Mouse (Mus musculus): ENCODE measurements around the gene Pkd1. TPM values are rescaled to one million over a fixed set of nuclear protein-coding genes. Genes with fewer than 3 reads are reported as not detected.
A peak's percentile ranks its signal among the peaks of the same experiment; 100 is the strongest.

Pkd1 gene
- polyA plus RNA-seq, 1 experiment from 2014 or later = 2.6 TPM

DNA sequence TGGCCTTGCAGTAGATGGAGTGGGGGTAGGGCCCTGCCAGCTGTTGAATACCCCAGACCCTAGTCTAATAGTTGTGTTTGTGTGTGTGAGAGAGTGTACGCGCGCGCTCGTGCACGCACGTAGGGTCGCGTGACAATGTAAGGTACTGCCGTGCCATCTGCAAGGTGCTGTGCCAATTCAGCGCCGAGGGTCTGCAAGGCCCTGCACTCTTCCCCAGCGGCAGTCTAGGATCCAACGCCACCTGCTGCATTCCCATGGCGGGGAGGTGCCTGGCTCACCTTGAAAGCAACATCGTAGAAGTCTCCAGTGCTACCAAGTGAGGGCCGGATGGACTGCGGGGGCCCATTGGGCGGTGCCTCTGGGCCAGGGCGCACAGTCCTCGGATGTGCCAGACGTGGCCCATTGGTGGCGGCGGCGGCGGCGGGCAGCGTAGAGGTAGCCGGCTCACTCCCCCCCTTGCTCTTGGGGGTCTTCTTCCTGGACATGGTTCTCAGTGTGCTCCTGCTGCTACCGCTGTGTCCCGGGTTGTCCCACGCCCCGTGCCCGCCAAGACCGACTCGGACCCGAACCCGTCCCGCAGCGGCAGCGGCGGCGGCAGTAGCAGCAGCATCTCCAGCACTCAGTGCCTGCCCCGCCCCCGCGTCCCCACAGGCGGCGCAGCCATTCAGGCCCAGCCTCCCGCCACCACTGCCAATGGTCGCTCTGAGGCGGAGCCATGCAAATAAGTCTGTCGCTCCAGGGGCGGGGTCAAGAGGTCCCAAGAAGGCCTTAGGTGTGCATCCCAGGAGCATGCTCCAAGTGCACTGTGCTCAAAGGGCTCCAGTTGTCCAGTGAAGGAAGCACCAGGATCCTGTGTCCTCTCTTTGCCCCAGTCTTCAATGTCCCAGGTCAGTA, 16.3 kb upstream of the Pkd1 start:
- peak; percentile 87 for ATAC-seq (ENCODE audit: insufficient read depth)
- 8% methylated on average over 53 of the region's 53 CpGs for WGBS (ENCODE audit: insufficient replicate concordance)
- Histone ChIP-seq H3K4me3 (replicated peaks) (peak overlapping the region; percentile 59), H3K4me2 (peak overlapping the region; percentile 93), H3K9ac (peak overlapping the region; percentile 50), H3K4me1 (replicated peaks) (peaks cover 52% of the 10 kb centered on the region), H3K27ac (replicated peaks) (no peak overlapping the region), H3K27me3 (peaks cover 5% of the 10 kb centered on the region; the same call in 1 of the 2 replicates), H3K36me3 (replicated peaks) (peaks cover 21% of the 10 kb centered on the region; the same call in 1 of the 2 replicates), H3K9me3 (replicated peaks) (no peaks in the 10 kb centered on the region)

DNA sequence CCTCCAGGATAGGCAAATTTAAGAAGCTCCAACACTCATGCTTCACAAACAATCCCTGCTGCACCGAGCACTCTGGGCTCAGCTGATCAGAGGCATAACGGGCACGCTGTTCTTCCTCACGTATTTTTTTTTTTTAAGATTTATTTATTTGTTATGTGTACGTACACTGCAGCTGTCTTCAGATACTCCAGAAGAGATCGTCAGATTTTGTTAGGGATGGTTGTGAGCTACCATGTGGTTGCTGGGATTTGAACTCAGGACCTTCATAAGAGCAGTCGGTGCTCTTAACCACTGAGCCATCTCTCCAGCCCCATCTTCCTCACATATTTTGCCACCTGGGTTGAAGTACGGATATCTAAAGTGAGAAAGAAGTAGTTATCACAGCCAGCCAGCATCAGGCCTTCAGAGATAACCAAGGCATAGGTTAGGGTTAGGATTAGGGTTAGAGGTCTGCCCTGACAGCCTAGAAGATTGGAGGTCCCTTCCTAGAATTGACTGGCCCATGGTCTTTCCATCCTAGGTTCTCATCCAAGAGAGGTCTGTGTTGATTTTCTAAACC, 15.4 kb upstream of the Pkd1 start, which contains the start of gene Rab26:
Gene Rab26 (minus strand): TSS at position 51 of the 559 bp plus-strand sequence.
- WGBS (ENCODE audit: insufficient replicate concordance) = 47% methylated on average over 8 of the region's 8 CpGs
- Histone ChIP-seq H3K9me3 (replicated peaks) (no peaks in the 10 kb centered on the region), H3K4me1 (replicated peaks) (peaks cover 43% of the 10 kb centered on the region), H3K36me3 (replicated peaks) (peaks cover 18% of the 10 kb centered on the region; the same call in 1 of the 2 replicates), H3K27ac (replicated peaks) (no peak within 1 kb of the TSS), H3K9ac (peak within 1 kb of the TSS; percentile 50), H3K27me3 (peaks cover 5% of the 10 kb centered on the region; the same call in 1 of the 2 replicates), H3K4me3 (replicated peaks) (peak within 1 kb of the TSS; percentile 59), H3K4me2 (peak within 1 kb of the TSS; percentile 93)
- ATAC-seq (ENCODE audit: insufficient read depth) = no peak

DNA sequence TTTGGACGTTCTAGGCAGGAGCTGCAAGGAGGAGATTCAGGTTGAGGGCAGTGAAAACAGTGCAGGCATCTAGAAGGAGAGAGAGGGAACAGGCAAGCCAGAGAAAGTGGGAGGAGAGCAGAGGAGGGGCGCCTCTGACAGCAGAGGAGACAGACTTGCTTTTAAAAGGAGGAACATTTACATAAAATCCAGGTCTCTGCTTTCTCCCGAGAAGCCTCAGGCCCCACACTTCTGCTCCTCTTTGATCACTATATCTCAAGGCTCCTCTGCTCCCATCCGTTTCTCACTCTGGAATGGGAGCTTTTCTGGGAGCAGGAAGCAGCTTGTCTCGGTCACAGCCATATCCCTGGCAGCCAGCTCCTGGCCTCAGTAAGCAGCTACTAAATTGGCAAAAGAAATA, 14.3 kb upstream of the Pkd1 start:
- no peak overlapping the region for H3K4me2 ChIP-seq
- peaks cover 5% of the 10 kb centered on the region; the same call in 1 of the 2 replicates for H3K27me3 ChIP-seq
- no peak for ATAC-seq (ENCODE audit: insufficient read depth)
- peaks cover 7% of the 10 kb centered on the region; the same call in 1 of the 2 replicates for H3K36me3 ChIP-seq (replicated peaks)
- no peaks in the 10 kb centered on the region for H3K9me3 ChIP-seq (replicated peaks)
- H3K9ac ChIP-seq = no peak overlapping the region
- WGBS (ENCODE audit: insufficient replicate concordance) = 55% methylated on average over 5 of the region's 5 CpGs
- H3K27ac ChIP-seq (replicated peaks) = no peak overlapping the region
- H3K4me1 ChIP-seq (replicated peaks) = peaks cover 37% of the 10 kb centered on the region
- H3K4me3 ChIP-seq (replicated peaks) = no peak overlapping the region

DNA sequence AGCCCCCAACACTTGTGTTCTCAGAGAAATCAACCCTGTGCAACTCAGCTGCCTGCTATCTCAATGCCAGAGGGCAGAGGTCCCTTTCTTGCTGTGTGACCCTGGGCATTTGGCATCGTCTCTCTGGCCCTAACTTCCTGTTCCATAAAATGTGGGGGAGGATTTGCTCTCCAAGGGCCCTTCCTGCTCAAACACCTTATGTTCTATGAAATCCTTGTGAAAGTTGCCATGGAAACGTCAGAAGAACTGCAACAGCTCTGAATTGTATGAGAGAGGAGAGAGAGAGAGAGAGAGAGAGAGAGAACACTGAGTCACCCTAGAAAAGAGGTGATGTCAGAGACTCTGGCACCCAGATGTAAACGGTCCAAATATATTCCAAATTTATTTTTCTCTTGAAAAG, 12.1 kb upstream of the Pkd1 start:
- ATAC-seq (ENCODE audit: insufficient read depth) = no peak
- Histone ChIP-seq H3K4me1 (replicated peaks) (peaks cover 20% of the 10 kb centered on the region), H3K36me3 (replicated peaks) (no peaks in the 10 kb centered on the region), H3K4me3 (replicated peaks) (no peak overlapping the region), H3K27ac (replicated peaks) (no peak overlapping the region), H3K4me2 (no peak overlapping the region), H3K9ac (no peak overlapping the region), H3K27me3 (peaks cover 5% of the 10 kb centered on the region; the same call in 1 of the 2 replicates), H3K9me3 (replicated peaks) (no peaks in the 10 kb centered on the region)
- WGBS (ENCODE audit: insufficient replicate concordance) = 37% methylated on average over 3 of the region's 3 CpGs

DNA sequence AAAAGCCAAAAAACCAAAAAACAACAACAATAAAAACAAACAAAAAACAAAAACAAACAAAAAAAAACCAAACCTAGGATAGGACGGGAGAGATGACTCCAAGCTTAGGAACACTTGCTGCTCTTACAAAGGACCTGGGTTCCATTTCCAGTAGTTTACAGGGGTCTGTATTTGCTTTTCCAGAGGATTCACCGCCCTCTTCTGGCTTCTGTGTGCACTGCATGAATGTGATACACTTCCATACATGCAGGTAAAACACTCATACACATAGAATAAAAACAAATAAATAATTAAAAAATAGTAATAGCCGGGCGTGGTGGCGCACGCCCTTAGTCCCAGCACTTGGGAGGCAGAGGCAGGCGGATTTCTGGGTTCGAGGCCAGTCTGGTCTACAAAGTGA, 10.7 kb upstream of the Pkd1 start:
- peaks cover 6% of the 10 kb centered on the region for H3K4me1 ChIP-seq (replicated peaks)
- no peak for ATAC-seq (ENCODE audit: insufficient read depth)
- H3K27ac ChIP-seq (replicated peaks) = no peak overlapping the region
- H3K4me2 ChIP-seq = no peak overlapping the region
- no peaks in the 10 kb centered on the region for H3K36me3 ChIP-seq (replicated peaks)
- no peak overlapping the region for H3K9ac ChIP-seq
- peaks cover 5% of the 10 kb centered on the region; the same call in 1 of the 2 replicates for H3K27me3 ChIP-seq
- no peaks in the 10 kb centered on the region for H3K9me3 ChIP-seq (replicated peaks)
- no peak overlapping the region for H3K4me3 ChIP-seq (replicated peaks)
- 48% methylated on average over 8 of the region's 8 CpGs for WGBS (ENCODE audit: insufficient replicate concordance)

DNA sequence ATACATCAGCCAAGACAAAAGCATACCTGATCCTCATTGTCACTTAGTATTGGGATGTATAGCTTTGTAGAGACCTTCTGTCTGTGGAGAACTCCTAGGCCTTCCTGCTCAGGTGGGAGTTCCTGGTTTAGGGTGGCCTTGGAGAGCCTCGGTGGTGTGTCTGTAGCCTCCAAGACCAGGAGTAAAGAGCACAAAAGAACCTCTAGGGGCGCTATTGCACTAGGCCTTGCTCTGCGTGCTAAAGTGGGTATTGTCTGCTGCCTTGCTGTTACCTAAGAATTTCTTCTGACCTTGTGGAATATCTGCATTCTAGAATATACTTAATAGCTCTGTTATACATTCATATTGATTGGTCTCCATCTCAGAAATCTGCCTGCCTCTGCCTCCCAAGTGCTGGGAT, 9.3 kb upstream of the Pkd1 start:
- Histone ChIP-seq H3K9ac (no peak overlapping the region), H3K36me3 (replicated peaks) (no peaks in the 10 kb centered on the region), H3K9me3 (replicated peaks) (no peaks in the 10 kb centered on the region), H3K4me2 (no peak overlapping the region), H3K4me1 (replicated peaks) (0 out of 2 replicates have a peak, but pooled peaks cover 5% of the 10 kb centered on the region), H3K4me3 (replicated peaks) (no peak overlapping the region), H3K27me3 (peaks cover 13% of the 10 kb centered on the region; the same call in 1 of the 2 replicates), H3K27ac (replicated peaks) (no peak overlapping the region)
- 6% methylated on average over 3 of the region's 3 CpGs for WGBS (ENCODE audit: insufficient replicate concordance)
- ATAC-seq (ENCODE audit: insufficient read depth) = peak; percentile 57; the same call in 1 of the 2 replicates

DNA sequence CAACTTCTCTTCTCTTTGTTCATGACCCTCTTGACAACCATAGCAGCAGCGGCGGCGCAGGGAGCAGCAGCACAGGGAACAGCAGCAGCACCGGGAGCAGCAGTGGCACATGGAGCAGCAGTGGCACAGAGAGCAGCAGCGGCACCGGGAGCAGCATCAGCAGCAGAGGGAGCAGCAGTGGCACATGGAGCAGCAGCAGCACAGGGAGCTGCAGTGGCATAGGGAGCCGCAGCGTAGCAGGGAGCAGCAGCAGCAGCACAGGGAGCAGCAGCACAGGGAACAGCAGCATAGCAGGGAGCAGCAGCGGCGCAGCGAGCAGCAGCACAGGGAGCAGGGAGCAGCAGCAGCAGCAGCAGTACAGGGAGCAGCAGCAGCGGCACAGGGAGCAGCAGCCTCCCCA, 5.0 kb upstream of the Pkd1 start:
- Histone ChIP-seq H3K27me3 (peaks cover 8% of the 10 kb centered on the region; the same call in 1 of the 2 replicates), H3K9ac (no peak overlapping the region), H3K9me3 (replicated peaks) (no peaks in the 10 kb centered on the region), H3K36me3 (replicated peaks) (no peaks in the 10 kb centered on the region), H3K4me1 (replicated peaks) (peaks cover 22% of the 10 kb centered on the region), H3K4me2 (no peak overlapping the region), H3K4me3 (replicated peaks) (no peak overlapping the region), H3K27ac (replicated peaks) (no peak overlapping the region)
- 40% methylated on average over 12 of the region's 12 CpGs for WGBS (ENCODE audit: insufficient replicate concordance)
- ATAC-seq (ENCODE audit: insufficient read depth) = no peak

DNA sequence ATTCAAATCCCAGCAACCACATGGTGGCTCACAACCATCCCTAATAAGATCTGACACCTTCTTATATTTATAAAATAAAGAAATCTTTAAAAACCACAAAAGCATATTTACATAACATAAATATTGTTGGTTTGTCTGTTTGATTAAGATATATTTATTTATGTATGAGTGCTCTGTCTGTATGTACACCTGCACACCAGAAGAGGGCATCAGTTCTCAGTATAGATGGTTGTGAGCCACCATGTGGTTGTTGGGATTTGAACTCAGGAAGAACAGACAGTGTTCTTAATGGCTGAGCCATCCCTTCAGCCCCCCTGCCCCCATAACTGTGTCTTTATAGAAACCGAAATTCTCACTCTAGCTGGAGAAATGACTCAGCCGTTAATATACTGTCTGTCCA, 4.4 kb upstream of the Pkd1 start:
- Histone ChIP-seq H3K36me3 (replicated peaks) (no peaks in the 10 kb centered on the region), H3K4me2 (no peak overlapping the region), H3K4me1 (replicated peaks) (peaks cover 25% of the 10 kb centered on the region), H3K9ac (no peak overlapping the region), H3K9me3 (replicated peaks) (no peaks in the 10 kb centered on the region), H3K27me3 (peaks cover 8% of the 10 kb centered on the region; the same call in 1 of the 2 replicates), H3K4me3 (replicated peaks) (no peak overlapping the region), H3K27ac (replicated peaks) (no peak overlapping the region)
- 58% methylated on average over 2 of the region's 2 CpGs for WGBS (ENCODE audit: insufficient replicate concordance)
- ATAC-seq (ENCODE audit: insufficient read depth) = no peak

DNA sequence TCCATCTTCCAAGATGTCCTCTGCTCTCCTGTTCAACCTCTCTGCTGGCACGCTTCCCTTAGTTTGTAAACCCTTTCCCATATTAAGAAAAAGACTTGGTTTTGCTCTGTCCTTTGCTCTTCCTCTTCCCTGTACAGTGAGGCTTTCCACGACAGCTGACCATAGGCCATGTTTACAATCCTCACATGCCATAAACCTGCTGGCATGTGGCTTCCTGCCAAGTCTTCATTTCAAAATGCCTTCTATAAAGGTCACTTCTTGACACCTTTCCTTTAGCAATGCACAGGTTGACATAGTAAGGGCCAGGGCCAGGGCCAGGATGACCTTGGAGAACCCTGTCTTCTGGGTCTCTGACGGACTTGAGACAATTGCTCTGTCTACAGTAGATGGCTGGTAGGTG, 3.4 kb upstream of the Pkd1 start:
- Histone ChIP-seq H3K4me1 (replicated peaks) (peaks cover 35% of the 10 kb centered on the region), H3K36me3 (replicated peaks) (no peaks in the 10 kb centered on the region)
- WGBS (ENCODE audit: insufficient replicate concordance) = 73% methylated on average over 3 of the region's 3 CpGs

DNA sequence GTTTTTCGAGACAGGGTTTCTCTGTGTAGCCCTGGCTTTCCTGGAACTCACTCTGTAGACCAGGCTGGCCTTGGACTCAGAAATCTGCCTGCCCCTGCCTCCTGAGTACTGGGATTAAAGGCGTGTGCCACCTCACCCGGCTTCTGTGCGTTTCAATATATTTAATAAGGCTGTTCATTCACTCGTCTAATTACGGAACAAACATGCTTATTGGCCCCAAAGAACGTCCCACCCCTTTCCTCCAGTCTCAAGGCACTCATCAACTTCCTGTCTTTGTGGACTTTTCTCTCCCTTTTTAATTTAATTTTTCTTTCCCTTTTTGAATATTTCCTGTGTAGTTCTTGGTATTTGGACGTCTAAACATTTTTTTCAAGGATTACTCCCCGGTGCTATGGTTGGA, 1.2 kb upstream of the Pkd1 start:
- peak overlapping the region; percentile 81 for H3K4me3 ChIP-seq (replicated peaks)
- H3K4me1 ChIP-seq (replicated peaks) = peaks cover 43% of the 10 kb centered on the region
- peaks cover 8% of the 10 kb centered on the region; the same call in 1 of the 2 replicates for H3K27me3 ChIP-seq
- peak overlapping the region; percentile 87; the same call in 1 of the 2 replicates for H3K27ac ChIP-seq (replicated peaks)
- no peak for ATAC-seq (ENCODE audit: insufficient read depth)
- H3K9ac ChIP-seq = peak overlapping the region; percentile 65; the same call in 1 of the 2 replicates
- no peaks in the 10 kb centered on the region for H3K36me3 ChIP-seq (replicated peaks)
- peak overlapping the region; percentile 100 for H3K4me2 ChIP-seq
- WGBS (ENCODE audit: insufficient replicate concordance) = 12% methylated on average over 9 of the region's 9 CpGs
- H3K9me3 ChIP-seq (replicated peaks) = no peaks in the 10 kb centered on the region

More for the DNA sequence above, 3.4 kb upstream of the Pkd1 start:
- Histone ChIP-seq H3K9ac (no peak overlapping the region), H3K27ac (replicated peaks) (no peak overlapping the region), H3K4me2 (no peak overlapping the region), H3K9me3 (replicated peaks) (no peaks in the 10 kb centered on the region), H3K27me3 (peaks cover 8% of the 10 kb centered on the region; the same call in 1 of the 2 replicates), H3K4me3 (replicated peaks) (no peak overlapping the region)
- no peak for ATAC-seq (ENCODE audit: insufficient read depth)

Measured in liver, embryonic 15.5 days (tissue).